Mouse (Mus musculus): Measurements from ENCODE around the gene Myzap.

Gene Myzap

DNA sequence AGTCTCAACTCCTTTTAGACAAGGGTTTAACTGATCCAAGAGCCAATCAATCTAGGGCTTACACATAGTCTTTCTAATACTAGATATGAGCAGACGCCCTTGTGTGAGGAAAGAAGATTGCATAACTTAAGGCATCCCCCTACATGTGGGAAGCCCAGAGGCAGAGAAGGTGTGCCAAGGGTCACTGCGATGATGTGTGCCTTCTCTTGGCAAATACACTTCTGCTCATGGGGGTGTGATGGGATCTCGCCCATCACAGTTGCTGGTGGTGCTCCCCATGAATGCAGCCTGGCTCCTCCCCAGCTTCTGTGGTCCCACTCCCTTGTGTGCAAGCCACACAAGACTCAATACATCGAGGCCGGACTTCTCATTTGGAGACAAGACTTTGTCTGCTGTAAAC is 47.3 kb downstream of the Myzap start:
- no peak for DNase-seq (ENCODE audit: low read depth, low spot score)

DNA sequence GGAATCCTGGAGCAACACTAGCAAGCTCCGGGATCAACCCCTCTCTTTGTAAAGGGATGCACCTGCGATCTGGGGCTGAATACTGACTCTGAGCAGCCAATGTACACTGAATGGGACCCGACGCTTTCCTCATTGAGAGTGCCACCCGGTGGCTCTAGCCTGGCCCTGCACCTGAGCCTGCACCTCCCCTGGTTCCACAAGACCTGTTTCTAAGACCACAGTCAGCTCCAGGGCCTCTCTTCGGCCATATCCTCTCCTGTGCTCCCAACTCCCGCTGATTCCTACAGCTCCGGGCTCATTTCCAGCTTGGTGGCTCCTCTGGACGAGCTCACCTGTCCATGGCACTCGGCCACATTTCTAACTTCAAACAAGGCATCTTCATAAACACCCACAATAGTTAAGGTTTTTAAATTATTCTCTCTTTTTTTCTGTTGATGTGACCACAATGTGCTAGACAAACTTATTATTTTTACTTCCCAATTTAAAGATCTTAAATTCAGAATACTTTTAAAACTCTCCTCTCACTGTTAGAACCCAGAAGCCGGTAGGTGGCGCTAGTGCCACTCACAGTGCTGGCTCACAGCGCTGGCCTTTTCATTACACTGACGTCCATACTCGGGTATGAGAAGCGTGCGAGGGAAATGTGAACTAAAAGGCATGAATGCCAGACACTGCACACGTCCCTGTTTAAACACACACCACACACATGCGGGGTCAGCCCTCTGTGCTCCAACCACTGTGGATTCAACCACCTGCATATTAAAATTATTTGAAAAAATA is 48.5 kb downstream of the Myzap start:
- peak; percentile 53 for DNase-seq (ENCODE audit: low read depth, low spot score)

DNA sequence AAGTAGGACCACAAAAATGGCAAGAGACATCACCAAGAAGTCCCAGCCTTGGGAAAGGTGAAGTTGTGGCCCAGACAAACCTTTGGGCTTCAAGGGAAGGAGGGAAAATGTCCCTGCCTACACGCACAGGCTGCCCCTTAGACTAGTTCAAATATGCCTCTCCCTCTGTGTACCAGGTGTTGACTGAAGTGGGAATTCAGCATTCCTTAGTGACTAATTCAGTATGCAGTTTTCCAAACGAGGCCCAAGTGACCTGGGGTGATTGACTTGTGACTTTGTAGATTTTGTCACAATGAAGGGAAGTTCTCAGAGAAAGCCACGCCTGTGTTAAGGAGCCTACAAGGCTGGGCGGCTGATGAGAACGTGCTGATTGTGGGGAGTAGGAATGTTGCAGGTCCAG is 49.9 kb downstream of the Myzap start:
- DNase-seq (ENCODE audit: low read depth, low spot score), result no peak

DNA sequence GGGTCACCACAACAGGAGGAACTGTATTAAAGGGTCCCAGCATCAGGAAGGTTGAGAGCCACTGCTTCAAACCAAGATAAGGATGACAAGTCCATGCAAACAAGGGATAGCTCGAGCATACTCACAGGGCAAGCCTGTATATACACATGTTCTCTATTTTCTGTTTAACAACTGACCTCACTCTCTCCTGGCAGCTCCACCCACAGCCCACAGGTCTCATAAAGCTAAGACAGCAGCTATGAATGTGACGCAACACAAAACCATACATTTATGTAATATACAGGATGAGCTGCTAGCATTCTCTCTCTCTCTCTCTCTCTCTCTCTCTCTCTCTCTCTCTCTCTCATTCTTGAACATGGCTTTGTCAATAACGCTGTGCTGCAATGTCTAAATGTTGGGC is 51.4 kb downstream of the Myzap start:
- DNase-seq (ENCODE audit: low read depth, low spot score), result no peak

DNA sequence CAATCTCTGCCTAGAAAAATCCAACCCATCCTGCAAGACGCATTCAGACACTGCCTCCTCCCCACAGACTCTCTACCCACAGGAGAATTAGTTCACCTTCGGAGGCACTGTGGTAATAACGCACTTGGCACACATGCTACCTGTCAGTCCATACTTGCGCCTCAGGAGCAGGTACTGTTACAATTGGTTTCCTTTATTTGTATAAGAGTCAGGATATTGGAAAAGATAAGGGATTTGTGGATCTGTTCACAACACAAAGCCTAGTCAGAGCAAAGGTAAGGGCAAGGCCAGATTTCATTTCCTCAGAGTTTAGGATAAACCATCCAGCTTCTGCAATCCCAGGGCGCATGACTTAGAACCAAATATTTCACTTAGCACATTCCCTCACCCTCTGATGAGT is 56.4 kb downstream of the Myzap start:
- no peak for DNase-seq (ENCODE audit: low read depth, low spot score)

DNA sequence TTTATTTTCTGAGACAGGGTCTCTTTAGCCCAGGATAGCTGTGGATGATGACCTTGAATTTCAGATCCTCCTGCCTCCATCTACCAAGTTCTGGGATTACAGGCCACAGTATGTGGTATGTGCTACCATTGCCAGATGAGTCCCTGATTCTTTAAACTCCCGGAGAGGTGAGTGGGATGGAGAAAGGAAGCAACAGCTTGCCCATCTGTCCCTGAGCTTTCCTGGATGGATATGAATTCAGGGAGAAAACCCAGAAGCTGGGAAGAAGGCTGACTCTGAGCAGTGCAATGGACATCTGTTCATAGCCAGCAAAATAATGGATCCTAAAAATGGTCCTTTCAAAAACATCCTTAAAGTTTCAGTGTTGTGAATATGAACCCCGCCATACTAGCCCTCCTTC is 57.1 kb downstream of the Myzap start:
- no peak for DNase-seq (ENCODE audit: low read depth, low spot score)

DNA sequence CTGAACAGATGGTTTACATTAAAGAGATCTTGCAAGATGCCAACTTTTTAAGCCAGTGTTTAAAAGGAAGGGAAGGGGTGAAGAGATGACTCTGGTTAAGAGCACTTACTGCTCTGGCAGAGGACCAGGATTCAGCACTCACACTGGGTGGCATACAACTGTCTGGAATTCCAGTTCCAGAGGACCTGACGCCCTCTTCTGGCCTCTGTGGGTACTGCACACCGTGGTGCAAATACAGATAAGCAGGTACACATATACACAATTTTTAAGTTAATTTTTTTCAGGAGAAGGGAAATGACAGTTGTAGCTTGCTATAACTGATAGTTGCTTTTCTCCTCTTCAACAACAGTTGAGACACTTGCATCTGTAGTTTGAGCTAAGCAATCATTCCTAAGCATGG is 62.2 kb downstream of the Myzap start:
- no peak for DNase-seq (ENCODE audit: low read depth, low spot score)

DNA sequence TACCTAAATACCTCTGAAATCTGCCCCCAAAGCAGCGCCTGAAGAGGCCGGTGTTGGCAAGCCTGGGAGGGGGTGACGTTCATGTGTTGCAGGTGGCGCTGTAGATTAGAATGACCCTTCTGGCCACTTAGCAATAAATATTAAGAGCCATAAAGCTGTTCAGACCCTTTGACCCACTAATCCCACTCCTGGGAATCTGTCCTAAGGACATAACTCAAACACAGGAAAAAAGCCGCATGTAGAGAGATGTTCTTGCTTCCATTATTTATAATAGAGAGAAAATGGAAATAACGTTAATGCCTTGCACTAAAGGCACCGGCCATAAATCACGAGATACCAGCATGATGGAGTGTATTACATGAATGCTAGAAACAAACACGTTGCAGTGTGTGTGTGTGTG is 64.7 kb downstream of the Myzap start:
- DNase-seq (ENCODE audit: low read depth, low spot score), result no peak

DNA sequence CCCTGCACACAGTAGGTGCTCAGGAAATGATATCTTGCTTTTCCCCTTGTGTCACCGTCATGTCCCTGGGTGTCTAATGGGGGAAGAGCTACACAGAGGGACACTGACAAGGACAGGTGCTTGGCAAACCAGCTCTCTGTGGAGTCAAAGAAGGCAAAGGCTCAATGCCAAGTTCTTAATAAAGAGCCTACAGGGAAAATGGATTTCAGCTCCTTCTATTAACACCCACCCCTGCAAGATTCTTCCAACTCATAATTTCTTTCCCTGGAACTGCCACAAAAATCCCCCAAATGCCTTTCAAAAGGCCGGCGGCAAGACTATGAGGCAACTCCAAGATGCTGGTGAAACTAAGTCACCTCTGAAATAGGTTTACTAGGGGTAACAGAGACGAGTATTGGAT is 68.3 kb downstream of the Myzap start:
- DNase-seq (ENCODE audit: low read depth, low spot score), result no peak

DNA sequence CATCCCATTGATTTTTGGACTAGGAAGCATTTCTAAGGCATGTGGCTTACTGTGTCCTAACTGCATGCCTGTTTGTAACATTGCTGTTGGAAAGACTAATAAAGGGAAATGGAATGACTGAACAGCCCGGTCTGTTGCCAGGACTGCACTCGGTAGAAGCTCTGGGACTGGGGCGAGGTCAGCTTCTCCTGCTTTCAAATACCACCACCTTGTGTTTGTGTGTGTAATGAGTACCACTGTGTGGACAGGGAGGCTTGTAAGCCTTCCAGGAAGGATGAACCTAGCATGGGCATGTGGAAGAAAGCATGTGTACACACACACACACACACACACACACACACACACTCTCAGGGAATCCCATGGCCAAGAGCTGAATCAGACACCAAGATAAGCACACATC is 72.3 kb downstream of the Myzap start:
- DNase-seq (ENCODE audit: low read depth, low spot score), result no peak

DNA sequence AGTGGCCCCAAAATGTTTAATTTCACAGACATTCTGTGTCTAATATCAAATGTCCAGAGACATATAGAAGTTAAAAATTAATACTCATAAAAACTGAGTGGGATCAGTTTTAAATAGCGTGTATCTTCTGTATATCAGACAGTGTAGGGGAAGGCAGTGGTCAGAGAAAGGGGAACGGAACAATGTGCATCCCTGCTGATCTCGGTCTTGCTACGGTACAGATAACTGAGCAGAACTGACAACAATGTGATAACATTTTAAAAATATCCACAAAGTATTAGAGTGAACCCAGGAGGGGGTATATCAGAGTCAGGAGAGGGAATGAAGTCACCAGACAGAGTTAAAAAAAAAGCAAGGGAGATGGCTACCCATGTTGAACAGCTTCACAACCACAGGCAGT is 74.7 kb downstream of the Myzap start:
- DNase-seq (ENCODE audit: low read depth, low spot score), result no peak

DNA sequence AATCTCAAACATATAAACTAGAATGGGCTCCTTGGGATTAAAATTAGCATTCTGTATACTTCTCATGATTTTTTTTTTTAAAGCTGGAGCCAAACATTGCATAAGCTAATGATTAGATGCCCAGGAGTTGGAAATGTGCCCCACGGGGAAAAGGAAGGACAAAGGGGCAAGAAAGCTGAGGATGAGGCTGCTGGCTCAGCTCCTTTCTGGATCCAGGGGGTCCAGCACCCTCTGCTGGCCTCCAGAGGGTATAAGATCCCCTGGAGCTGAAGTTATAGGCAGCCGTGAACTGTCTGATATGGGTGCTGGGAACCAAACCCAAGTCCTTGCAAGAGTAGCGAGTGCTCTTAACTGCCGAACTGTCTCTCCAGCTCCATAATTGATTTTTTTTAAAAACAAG is 76.3 kb downstream of the Myzap start:
- no peak for DNase-seq (ENCODE audit: low read depth, low spot score)

DNA sequence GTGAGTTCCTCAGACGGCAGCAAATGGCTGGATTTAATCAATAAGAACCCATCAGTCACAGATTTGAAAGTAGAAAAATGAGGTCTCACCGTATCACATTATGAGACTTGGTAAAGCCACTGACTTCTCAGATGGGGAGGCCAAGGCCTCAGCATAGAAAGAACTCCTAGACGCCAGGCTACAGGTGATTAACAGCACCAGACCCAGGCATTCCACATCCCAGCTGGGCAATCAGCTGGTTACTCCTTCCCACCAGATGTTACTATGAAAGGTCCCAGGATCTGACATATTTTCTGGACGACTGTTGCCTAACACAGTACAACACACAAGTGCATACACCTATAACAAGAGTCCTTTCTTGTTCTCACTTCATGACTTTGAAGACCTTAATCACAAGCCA is 78.6 kb downstream of the Myzap start:
- no peak for DNase-seq (ENCODE audit: low read depth, low spot score)

DNA sequence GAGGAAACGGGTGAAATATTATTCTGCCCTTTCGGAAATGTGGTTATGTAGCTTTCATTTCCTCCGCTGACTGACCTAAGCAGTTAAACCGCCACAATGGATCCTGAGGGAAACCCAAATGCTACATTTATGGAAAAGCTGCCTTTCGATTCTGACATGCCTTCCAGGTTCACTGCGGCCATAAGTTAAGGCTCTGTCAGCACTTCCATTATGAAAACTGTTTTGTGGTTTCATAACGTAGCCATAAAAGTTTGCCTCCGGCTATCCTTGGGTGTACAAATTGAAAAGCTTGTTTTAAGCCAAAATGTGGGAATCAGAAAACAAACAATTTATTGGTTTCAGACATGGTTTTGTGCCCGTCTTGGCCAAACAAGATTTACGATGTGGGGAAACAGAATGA is 79.3 kb downstream of the Myzap start:
- DNase-seq (ENCODE audit: low read depth, low spot score), result no peak

DNA sequence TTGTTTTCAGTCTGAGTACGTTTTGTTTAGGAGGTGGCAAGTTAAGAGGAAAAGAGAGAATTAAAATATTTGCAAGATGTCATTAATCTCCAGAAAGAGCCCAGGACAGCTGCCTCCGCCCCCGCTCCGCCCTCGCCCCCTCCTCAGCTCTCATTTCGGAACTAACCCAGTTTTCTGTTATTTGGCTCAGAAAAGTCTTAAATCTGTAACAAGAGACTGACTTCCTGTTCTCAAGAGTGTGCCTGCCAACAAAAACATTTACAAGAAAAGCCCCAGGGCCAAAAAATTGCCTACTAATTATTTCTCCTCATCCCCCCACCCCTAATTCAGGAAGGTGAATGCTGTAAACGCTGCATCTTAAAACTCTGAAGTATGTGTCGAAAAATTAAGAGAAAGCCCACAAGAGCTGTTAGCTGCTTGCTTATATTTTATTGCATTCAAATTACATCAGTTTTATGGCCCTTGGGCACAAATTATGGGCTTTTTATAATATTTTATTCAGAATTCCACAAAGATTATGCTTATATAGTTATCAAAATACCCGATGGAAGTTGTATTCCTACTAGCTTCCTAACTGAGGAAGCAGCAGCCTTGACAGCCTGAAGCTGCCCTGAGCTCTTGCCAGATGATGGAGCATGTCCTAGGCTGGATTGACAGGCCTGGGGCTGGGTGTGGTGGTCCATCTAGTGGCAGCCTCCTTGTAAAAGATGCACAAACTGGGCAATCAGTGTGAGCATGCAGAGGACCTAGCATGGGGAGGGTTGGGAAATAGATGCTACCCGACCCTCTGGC is 93.6 kb downstream of the Myzap start:
- DNase-seq (ENCODE audit: low read depth, low spot score), result no peak

DNA sequence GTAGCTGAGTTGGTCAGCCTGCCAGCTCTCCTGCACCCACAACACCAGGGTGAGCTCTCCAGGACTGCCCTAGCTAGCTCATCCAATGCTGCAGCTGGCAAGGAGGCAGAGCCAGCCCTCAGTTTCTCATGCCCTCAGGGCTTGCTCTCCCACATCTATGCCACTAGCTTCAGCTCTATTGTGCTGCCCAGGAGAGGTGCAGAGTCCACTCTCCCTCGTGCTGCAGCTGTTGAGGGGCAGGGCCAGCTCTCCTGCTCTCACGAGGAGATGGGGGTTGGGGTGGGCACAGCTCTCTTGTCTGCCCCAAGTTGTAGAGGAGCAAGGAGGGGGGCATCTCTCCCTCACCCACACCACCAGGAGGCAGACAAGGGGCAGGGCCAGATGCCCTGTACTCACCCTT is 95.5 kb downstream of the Myzap start:
- DNase-seq (ENCODE audit: low read depth, low spot score), result no peak

DNA sequence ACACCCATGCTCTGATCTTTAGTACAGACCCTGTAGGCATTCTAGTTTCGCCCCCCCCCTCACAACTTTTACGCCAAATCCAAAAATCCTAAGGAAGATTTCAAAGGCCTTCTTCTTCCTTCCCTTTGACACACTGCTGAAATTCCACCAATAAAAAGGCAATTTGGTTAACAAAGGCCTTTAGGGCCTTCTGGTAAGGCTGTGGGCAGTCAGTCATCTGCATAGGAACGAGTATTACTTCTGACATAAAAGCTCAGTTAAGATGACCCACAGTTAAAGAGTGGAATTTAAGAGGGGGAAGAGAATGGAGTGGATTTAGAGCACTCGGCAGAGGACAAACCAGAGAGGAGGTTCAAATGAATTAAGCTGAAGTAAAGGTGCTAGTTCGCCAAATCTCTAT is 98.4 kb downstream of the Myzap start:
- no peak for DNase-seq (ENCODE audit: low read depth, low spot score)

DNA sequence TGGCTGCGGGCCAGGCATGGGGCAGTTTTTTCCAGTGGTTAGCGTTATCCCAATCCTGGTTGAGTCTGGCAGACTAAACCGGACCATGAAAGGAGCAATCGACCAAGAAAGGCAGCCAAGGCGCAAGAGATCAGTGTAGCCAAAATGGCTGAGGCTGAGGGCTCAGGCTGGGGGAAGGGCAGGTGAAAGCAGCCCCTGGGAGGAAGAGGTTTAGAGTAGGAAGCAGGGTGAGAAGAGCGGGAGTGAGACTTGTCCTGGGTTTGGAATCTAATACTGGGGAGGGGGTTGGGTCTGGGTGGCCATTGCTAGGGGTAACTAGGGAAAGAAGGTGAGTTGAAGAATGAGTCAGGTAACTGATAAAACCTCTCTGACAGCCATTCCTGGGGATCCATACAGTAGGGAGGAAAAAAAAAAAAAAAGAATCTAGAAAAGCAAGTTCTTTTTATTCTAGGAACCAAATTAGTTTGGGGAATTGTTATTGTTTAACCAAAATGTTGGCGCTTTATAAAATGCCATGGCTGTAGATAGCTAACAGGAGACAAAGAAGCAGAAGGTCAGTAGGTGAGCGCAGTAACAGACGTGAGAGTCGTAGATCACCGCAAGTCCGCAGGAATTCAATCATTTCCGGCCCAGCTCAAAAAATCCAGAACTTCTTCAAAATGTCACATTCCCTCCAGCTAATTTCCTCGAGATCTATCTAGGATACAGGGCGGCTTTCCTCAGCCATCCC is 99.7 kb downstream of the Myzap start:
- no peak for DNase-seq (ENCODE audit: low read depth, low spot score)

DNA sequence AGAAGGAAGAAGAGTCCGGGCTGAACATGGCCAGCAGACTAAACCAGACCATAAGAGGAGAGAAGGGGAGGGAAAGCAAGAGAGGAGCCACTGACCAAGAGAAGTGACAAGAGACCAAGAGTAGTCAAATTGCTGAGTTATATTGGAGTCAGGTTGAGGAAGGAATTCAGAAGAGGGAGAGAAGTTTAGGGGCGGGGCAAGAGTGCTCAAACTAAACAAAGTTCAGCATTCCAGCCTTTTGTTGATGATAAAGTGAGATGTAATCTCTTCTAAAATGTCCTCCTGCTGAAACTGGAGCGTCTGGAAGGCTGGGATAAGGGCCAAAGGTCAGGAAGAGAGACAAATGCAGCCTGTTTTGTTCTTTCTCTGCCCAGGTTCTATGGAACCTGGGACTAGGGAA is 102.1 kb downstream of the Myzap start:
- DNase-seq (ENCODE audit: low read depth, low spot score), result no peak

DNA sequence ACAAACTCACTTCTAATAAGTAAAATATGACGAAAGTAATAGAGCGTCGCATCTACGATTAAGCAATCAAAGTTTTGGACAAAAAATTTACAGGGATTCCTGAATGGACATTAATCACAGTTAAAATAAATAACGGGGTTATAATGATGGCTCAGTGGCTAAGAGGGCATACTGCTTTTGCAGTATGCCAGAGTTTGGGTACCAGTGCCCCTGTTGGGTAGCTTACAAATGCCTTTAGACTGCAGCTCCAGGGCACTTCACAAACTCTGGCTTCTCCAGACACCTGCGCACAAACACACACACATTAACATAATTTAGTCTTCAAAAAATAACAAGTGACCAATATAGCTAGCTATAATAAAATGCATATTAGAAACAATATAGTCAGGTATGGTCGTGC is 106.0 kb downstream of the Myzap start:
- DNase-seq (ENCODE audit: low read depth, low spot score), result no peak

DNA sequence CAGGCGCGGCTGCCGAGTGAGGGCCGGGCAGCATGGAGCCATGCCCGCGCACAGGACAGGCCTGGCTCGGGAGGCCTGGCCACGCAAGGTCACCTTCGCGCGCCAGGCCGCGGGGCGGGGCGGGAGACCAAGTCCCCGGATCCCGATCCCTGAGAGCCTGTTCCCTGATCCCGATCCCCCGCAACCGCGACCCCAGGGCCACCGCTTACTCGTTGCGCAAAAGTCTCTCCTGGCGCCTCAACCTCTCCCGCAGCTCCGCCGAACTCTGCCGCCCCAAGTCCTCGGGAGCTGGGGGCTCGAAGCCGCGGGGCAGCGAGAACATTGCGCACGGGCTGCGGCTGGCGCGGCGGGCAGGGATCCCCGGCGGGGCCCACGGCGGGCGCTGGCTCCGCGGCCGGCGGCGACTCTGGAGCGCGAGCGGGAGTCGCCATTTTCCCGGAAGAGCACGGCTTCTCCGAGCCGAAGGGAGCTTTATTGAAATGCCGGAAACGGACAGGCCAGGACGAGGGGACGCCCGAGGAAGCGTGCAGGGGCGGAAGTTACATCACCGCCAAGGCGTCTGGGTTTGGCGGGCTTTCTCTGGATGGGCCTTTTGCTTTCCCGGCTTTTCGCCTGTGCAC is 106.6 kb downstream of the Myzap start, which contains the start of gene Polr2m:
Polr2m (minus strand) TSS at position 461 of the 620 bp plus-strand sequence.
- peak; percentile 85 for DNase-seq (ENCODE audit: low read depth, low spot score)

DNA sequence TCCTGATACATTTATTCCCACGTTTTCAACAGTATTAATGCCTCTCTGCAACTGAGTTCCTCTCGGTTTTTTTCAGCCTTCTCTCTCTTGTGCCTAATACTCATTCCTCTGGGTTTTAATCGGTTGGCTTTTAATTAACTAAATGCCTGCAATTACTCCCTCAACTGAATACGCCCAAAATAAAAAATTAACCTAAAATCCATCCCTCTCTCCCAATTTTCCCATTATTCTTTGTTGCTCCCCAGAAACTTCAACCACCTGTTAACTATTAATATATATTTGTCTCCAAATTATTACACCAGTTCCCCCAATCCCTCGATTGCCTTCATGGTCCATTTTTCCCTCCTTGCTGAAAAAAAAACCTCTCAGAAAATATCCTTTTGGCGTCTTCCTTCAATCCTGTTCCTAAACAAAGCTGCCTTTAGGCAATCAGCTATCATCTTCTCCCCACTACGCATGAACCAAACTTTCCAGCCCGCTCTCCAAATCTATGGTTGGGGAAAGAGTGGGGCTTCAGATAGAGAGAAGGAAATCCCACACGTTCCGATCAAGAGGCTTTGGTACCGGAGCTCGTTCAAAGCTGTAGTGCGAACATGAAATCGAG is 107.2 kb downstream of the Myzap start:
- no peak for DNase-seq (ENCODE audit: low read depth, low spot score)

Data from retina, adult 2 months (tissue).